Mouse (Mus musculus) layer of hippocampus, postnatal 14 days (tissue): ENCODE measurements around the gene CN725425. TPM values are rescaled to one million over a fixed set of nuclear protein-coding genes. Genes with fewer than 3 reads are reported as not detected.

ENCODE experiments used
- total RNA-seq, 2 experiments: library from RNA; stranded (reverse); gene quantifications; 2 replicates each; pipeline ENCODE4 v1.2.3; 2021

The CN725425 gene
- total RNA-seq, 2 experiments from 2014 or later = 0.26 TPM; not detected in 1

Other genes starting within 250 kb of the CN725425 start
- gene Kif21a, start 149.5 kb upstream of the CN725425 start, total RNA-seq = 10 to 100 TPM; 88.5 to 89.6 TPM
- 10 to 100 TPM; 20.0 to 31.5 TPM for gene Abcd2, start 7.7 kb upstream of the CN725425 start, total RNA-seq